Mouse (Mus musculus) kidney, adult 11 months (tissue): ENCODE data around the gene Fbxl8.
A peak's percentile ranks its signal among the peaks of the same experiment; 100 is the strongest.

Experiments used
- DNase-seq: peaks from one replicate; pipeline ENCODE4 v3.0.0; 2022

Gene Fbxl8

GRCm38 (mm10) chr8:105285514-105285913, 21.1 kb downstream of the Fbxl8 start:
- DNase-seq: no peak

DNA sequence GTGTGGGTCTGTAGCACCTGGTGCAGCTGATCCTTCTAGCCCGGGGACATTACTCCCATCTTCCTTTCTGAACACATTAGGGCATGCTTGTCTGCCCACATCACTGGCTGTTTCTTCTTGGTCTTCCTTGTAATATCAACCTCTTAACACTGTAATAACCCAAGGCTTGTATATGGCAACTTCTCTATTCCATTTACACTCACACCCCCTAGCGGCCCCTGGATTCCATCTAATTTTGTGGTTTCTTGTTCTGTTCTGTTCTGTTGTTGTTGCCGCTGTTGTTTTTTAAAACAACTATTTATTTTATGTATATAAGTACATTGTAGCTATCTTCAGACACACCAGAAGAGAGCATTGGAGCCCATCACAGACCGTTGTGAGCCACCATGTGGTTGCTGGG, 22.5 kb downstream of the Fbxl8 start:
- DNase-seq: no peak

GRCm38 (mm10) chr8:105288231-105288630, 23.8 kb downstream of the Fbxl8 start:
- no peak for DNase-seq

GRCm38 (mm10) chr8:105288958-105289732, 24.7 kb downstream of the Fbxl8 start:
- DNase-seq: peak; percentile 85

- DNase-seq: peak; percentile 27
These were observed 25.5 kb downstream of the Fbxl8 start, which contains the start of gene 4931428F04Rik for GRCm38 (mm10) chr8:105289805-105290460. Gene 4931428F04Rik (minus strand): TSS chr8:105289864.

DNA sequence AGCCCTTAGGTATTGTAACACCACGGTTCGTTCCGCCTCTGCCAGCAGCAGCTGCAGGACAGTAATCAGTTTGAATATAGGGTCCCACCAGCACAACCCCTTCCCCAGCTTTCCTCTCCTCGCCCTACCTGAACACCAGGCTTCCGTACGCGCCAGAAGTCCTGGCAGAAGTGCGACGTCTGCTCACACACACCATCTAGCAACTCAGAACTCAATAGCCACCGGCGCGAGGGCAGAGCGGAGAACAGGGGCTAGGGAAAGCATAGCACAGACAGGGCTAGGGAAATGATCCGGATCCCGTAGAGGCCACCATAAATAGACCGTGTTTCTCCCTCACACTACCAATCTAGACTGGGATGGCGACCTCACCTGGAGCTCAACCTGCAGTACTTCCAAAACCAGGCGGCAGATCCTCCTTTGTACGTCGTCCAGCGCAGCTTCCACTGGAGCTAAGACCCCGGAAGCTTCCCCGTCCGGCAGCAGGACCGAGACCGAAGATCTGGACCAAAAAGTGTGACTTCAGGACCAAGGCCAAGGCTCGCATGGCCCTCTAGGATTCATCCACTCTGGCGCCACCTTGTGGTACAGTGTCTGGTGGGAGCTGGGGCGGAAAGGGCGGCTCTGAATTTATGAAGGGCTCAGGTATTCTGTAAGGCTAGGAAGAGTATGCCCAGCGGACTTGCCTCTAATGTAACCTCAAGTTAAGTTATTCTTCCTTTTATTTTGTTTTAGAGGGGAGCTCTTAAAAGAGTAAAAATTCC, 26.3 kb downstream of the Fbxl8 start:
- peak; percentile 80 for DNase-seq

GRCm38 (mm10) chr8:105291364-105291763, 26.9 kb downstream of the Fbxl8 start:
- peak; percentile 12 for DNase-seq

DNA sequence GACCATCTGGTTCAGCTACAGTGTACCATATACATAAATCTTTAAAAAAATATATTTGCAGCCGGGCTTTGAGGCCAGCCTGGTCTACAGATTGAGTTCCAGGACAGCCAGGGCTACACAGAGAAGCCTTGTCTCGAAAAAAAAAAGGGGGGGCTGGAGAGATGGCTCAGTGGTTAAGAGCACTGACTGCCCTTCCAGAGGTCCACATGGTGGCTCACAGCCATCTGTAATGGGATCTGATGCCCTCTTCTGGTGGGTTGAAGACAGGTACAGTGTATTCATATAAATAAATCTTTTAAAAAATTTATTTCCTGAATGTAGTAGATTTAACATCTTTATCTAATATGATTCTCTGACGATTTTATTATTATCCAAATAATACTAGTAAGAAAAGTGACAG, 27.4 kb downstream of the Fbxl8 start:
- DNase-seq: peak; percentile 4

DNA sequence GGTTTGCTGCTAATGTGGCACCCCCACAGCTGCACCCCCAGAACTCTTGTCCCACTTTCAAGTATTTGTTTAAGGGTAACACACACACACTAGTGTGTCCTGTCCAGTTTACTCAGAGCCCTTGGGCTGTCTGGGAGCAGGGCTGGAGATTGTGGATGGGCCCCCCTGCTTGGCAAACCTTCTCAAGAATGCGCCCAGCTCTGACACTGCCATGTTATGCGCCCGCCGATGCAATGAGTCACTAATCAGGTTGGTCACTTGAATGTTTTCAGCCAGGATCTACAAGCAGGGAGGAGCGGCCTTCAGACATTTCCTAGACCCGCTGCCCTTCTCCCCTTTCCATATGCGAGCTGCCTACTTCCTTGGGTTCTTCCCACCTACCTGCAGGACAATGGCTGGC, 28.0 kb downstream of the Fbxl8 start:
- DNase-seq: no peak

- DNase-seq: peak; percentile 6
These were observed 29.0 kb downstream of the Fbxl8 start for GRCm38 (mm10) chr8:105293405-105293804.

GRCm38 (mm10) chr8:105294776-105295175, 30.3 kb downstream of the Fbxl8 start:
- DNase-seq: no peak

- DNase-seq: no peak
These were observed 30.8 kb downstream of the Fbxl8 start for GRCm38 (mm10) chr8:105295256-105295655.

- DNase-seq: no peak
These were observed 31.6 kb downstream of the Fbxl8 start, which contains the start of gene Exoc3l for GRCm38 (mm10) chr8:105295895-105296573. Gene Exoc3l (minus strand): TSS chr8:105296101.

- peak; percentile 93 for DNase-seq
These were observed 33.2 kb downstream of the Fbxl8 start, which contains the start of gene E2f4 for GRCm38 (mm10) chr8:105297511-105298192. Gene E2f4 (plus strand): TSS chr8:105297663.

DNA sequence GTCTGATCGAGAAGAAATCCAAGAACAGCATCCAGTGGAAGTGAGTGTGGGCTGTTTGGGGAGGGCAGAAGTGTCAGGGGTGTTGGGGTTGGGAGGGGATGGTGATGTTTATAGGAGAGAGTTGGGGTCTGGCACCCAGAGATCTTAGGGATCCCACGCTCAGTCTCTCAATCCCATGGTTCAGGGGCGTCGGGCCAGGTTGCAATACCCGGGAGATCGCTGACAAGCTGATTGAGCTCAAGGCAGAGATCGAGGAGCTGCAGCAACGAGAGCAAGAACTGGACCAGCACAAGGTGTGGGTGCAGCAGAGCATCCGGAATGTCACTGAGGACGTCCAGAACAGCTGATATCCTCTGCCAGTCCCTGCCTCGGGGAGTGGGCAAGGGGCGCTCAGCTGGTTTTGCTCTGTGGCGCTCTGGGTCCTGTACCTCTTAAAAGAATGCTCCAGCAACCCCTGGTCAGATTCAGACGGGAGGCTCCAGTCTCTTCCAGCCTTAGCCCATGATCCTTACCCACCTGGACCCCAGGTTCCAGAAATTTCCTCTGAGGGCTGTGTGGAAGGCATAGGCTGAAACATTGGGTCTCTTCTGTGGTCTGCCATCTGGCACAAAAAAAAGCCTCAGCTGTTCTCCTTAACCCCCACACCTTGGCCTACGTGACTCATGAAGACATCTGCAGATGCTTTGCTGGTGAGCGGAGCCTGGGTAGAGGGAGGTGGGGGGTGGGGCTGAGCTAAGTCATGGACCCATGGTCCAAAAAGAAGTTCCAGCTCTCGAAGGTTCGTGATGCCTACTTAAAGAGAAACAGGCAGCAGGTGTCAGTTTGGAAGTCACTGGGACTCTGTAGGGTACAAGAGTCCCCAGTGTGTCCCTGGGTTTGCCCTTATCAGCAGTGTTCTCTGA, 34.2 kb downstream of the Fbxl8 start:
- peak; percentile 12 for DNase-seq

- peak; percentile 16 for DNase-seq
These were observed 35.5 kb downstream of the Fbxl8 start for GRCm38 (mm10) chr8:105299962-105300361.

- DNase-seq: no peak
These were observed 38.9 kb downstream of the Fbxl8 start for GRCm38 (mm10) chr8:105303396-105303795.

DNA sequence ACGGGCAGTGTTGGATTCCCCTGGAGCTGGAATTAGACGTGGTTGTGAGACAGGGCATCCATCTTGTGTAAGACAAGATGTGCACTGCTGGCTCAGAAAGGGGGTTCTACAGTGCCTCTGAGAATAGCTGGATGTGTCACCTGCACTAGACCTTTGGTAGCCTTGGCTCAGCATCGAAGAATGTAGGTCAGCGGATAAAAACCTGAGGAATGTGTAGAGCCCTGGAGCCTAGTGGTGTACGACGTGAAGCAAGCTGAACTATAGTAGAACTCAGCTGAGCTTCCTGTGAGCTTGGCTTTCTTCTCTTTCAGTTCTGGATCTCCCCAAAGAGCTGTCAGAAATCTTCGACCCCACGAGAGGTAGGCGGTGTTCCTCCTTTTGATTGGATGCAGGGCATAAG, 39.4 kb downstream of the Fbxl8 start:
- no peak for DNase-seq

- peak; percentile 9 for DNase-seq
These were observed 40.1 kb downstream of the Fbxl8 start for GRCm38 (mm10) chr8:105304325-105305210.
